8 mouse cellular contexts compared by ENCODE assay signal in genomic region chr9:96363581-96364140, GRCm38 (mm10). TPM values are rescaled to one million over a fixed set of nuclear protein-coding genes. Genes with fewer than 3 reads are reported as not detected.
DNase-seq lines count a peak whose midpoint lies in the region; ATAC-seq lines count a peak whose summit lies in the region.

No protein-coding gene starts in this region.

- no peaks in the 10 kb centered on the region for H3K36me3 ChIP-seq in hindbrain, embryonic 15.5 days

- under 1% methylated on average over 64 of the region's 64 CpGs for WGBS in hindbrain, embryonic 15.5 days

- H3K27ac ChIP-seq in hindbrain, embryonic 15.5 days (replicated peaks): peak overlapping the region; percentile 92

- no peaks in the 10 kb centered on the region for H3K9me3 ChIP-seq in hindbrain, embryonic 15.5 days

- peak overlapping the region; percentile 90 for H3K9ac ChIP-seq in hindbrain, embryonic 15.5 days

- H3K4me3 ChIP-seq in hindbrain, embryonic 15.5 days: peak overlapping the region; percentile 98

- peak; percentile 65 for DNase-seq in ZHBTc4 (ENCODE audit: low read depth, low spot score)
- peak; percentile 68 to 69 for DNase-seq in cerebellum, postnatal 36 days
- DNase-seq in gastrocnemius, adult 18-20 months (ENCODE audit: low spot score): peak; percentile 75
- peak; percentile 66 for DNase-seq in layer of hippocampus, postnatal 36 days
- peak; percentile 78 for DNase-seq in lung, postnatal 25 days (ENCODE audit: low spot score)
- DNase-seq in retina, embryonic 14.5 days (ENCODE audit: low spot score): peak; percentile 68
- DNase-seq in thymus, postnatal 36 days: peak; percentile 56 to 66

- peaks cover 26% of the 10 kb centered on the region for H3K4me1 ChIP-seq in hindbrain, embryonic 15.5 days (replicated peaks)

- peak; percentile 71 for ATAC-seq in hindbrain, embryonic 15.5 days (ENCODE audit: low FRiP score, low read depth)

- peak overlapping the region; percentile 78 for H3K4me2 ChIP-seq in hindbrain, embryonic 15.5 days

- no peaks in the 10 kb centered on the region for H3K27me3 ChIP-seq in hindbrain, embryonic 15.5 days

RNA-seq across cellular contexts. Expression of gene Atp1b3, which starts 0.6 kb away (rescaled TPM):
- 10 to 100 TPM; 28.9 to 32.8 TPM for total RNA-seq in gastrocnemius, adult 18-20 months (2021)
- 176 and 189 TPM in 2 replicates for polyA plus RNA-seq in hindbrain, embryonic 15.5 days (2015; fragmentation: Nextera tagmentation; extraction: Ambion mirVana)
- total RNA-seq in layer of hippocampus, postnatal 36 days (2021): 10 to 100 TPM; 78.5 to 87.6 TPM

Comparison
In these comparisons a context has a peak if more than half of its experiments do, and no peak if none do; other contexts are left out.
1. Peak in every context shown above with its lines: DNase-seq, ATAC-seq, H3K4me3 ChIP-seq and H3K27ac ChIP-seq.